ENCODE assay signal across 22 mouse cellular contexts in genomic region chr8:108146536-108146935, GRCm38 (mm10).
DNase-seq lines count a peak whose midpoint lies in the region; ATAC-seq and TF ChIP-seq lines count a peak whose summit lies in the region.
"Had no signal": no experiment of that assay in that cellular context is flagged by ENCODE, and none has a peak within 500 bp of the region (broad histone marks: within the 10 kb centered on the region; RNA-seq: fewer than 3 reads in every experiment).

No protein-coding gene starts in this region.

- H3K79me2 ChIP-seq in liver, adult 2 months (ENCODE audit: control insufficient read depth, insufficient read depth, low read length) = no peaks in the 10 kb centered on the region

- 20% methylated on average over 5 of the region's 5 CpGs for WGBS in liver, adult 2 months
- 51% methylated on average over 5 of the region's 5 CpGs for WGBS in liver, postnatal 0 days (ENCODE audit: insufficient replicate concordance)
- 74% methylated on average over 5 of the region's 5 CpGs for WGBS in midbrain, embryonic 15.5 days
- WGBS in midbrain, embryonic 14.5 days = 81% methylated on average over 5 of the region's 5 CpGs

- H3K4me3 ChIP-seq in liver, adult 2 months (ENCODE audit: insufficient read depth, low read depth, low read length) = peak overlapping the region; percentile 8; the same call in 1 of the 2 replicates
- H3K4me3 ChIP-seq in liver, postnatal 0 days (ENCODE audit: low read depth, low read length) = no peak overlapping the region
- H3K4me3 ChIP-seq in midbrain, embryonic 15.5 days = no peak overlapping the region
- H3K4me3 ChIP-seq in midbrain, embryonic 14.5 days (replicated peaks; ENCODE audit: low read depth, low read length) = no peak overlapping the region
- H3K4me3 ChIP-seq: embryonic facial prominence, embryonic 12.5 days; embryonic facial prominence, embryonic 15.5 days; gastrocnemius, adult 2 months had no signal

- no peak for TF ChIP-seq POLR2A in liver, adult 2 months (IDR thresholded peaks at IDR 0.05; ENCODE audit: extremely low read depth, insufficient read depth, low read length)

- peaks cover 2% of the 10 kb centered on the region; the same call in 1 of the 2 replicates for H3K4me1 ChIP-seq in liver, adult 2 months (ENCODE audit: control insufficient read depth, insufficient read depth, low read length)
- H3K4me1 ChIP-seq in liver, postnatal 0 days (ENCODE audit: insufficient read depth) = no peaks in the 10 kb centered on the region
- peaks cover 7% of the 10 kb centered on the region; the same call in 1 of the 2 replicates for H3K4me1 ChIP-seq in midbrain, embryonic 15.5 days
- H3K4me1 ChIP-seq in midbrain, embryonic 14.5 days (ENCODE audit: control insufficient read depth, insufficient read depth, low read length) = no peaks in the 10 kb centered on the region

- no peak for ATAC-seq in liver, postnatal 0 days
- no peak for ATAC-seq in midbrain, embryonic 15.5 days (replicated peaks)
- no peak for ATAC-seq in midbrain, embryonic 14.5 days (ENCODE audit: low FRiP score, low TSS enrichment)
- ATAC-seq: CD4-positive, CD25-positive, alpha-beta regulatory T cell, adult 4 months; forebrain, embryonic 14.5 days; forebrain, postnatal 0 days; hindbrain, embryonic 16.5 days had no signal

- peak overlapping the region; percentile 59 for H3K27ac ChIP-seq in liver, adult 2 months (replicated peaks; ENCODE audit: insufficient read depth, low read depth, low read length)
- H3K27ac ChIP-seq in liver, postnatal 0 days (ENCODE audit: low read depth) = no peak overlapping the region
- H3K27ac ChIP-seq in midbrain, embryonic 15.5 days = peak overlapping the region; percentile 38; the same call in 1 of the 2 replicates
- no peak overlapping the region for H3K27ac ChIP-seq in midbrain, embryonic 14.5 days (replicated peaks; ENCODE audit: low read depth, low read length)
- H3K27ac ChIP-seq: embryonic facial prominence, embryonic 12.5 days; embryonic facial prominence, embryonic 15.5 days; gastrocnemius, adult 2 months had no signal

- no peaks in the 10 kb centered on the region for H3K9me3 ChIP-seq in liver, postnatal 0 days (ENCODE audit: low read length)
- no peaks in the 10 kb centered on the region for H3K9me3 ChIP-seq in midbrain, embryonic 15.5 days
- no peaks in the 10 kb centered on the region for H3K9me3 ChIP-seq in midbrain, embryonic 14.5 days (ENCODE audit: control insufficient read depth, low read length)
- H3K9me3 ChIP-seq: embryonic facial prominence, embryonic 12.5 days; embryonic facial prominence, embryonic 15.5 days had no signal

- peak; percentile 11 for DNase-seq in kidney, adult 18-20 months
- no peak for DNase-seq in kidney, postnatal 25 days
- DNase-seq in liver, adult 2 months (ENCODE audit: extremely low read depth, low read depth, low spot score) = peak; percentile 85
- no peak for DNase-seq in liver, postnatal 0 days
- no peak for DNase-seq in midbrain, embryonic 14.5 days
- DNase-seq: adrenal gland, adult 2 months; adrenal gland, postnatal 14 days; cerebellum, adult 11 months; cerebellum, adult 2 months; cerebellum, adult 9-11 months; cerebellum, postnatal 25 days; forebrain, postnatal 0 days; gastrocnemius, adult 2 months; gastrocnemius, postnatal 14 days; heart, adult 11 months had no signal

- no peak overlapping the region for H3K4me2 ChIP-seq in liver, postnatal 0 days (ENCODE audit: low read depth, low read length)
- no peak overlapping the region for H3K4me2 ChIP-seq in midbrain, embryonic 15.5 days
- H3K4me2 ChIP-seq in midbrain, embryonic 14.5 days (ENCODE audit: low read length) = no peak overlapping the region
- H3K4me2 ChIP-seq: embryonic facial prominence, embryonic 12.5 days; embryonic facial prominence, embryonic 15.5 days; heart, embryonic 11.5 days had no signal

- no peaks in the 10 kb centered on the region for H3K36me3 ChIP-seq in liver, adult 2 months (ENCODE audit: control insufficient read depth, insufficient read depth, low read length)
- no peaks in the 10 kb centered on the region for H3K36me3 ChIP-seq in liver, postnatal 0 days (replicated peaks; ENCODE audit: insufficient read depth, low read length)
- H3K36me3 ChIP-seq in midbrain, embryonic 15.5 days (replicated peaks) = no peaks in the 10 kb centered on the region
- no peaks in the 10 kb centered on the region for H3K36me3 ChIP-seq in midbrain, embryonic 14.5 days (ENCODE audit: control insufficient read depth, insufficient read depth, low read length)
- H3K36me3 ChIP-seq: embryonic facial prominence, embryonic 12.5 days; embryonic facial prominence, embryonic 15.5 days had no signal

- TF ChIP-seq CTCF in liver, adult 2 months (IDR thresholded peaks at IDR 0.05; ENCODE audit: low read depth, low read length) = no peak
- no peak for TF ChIP-seq CTCF in liver, postnatal 0 days (IDR thresholded peaks at IDR 0.05; ENCODE audit: low read depth)

- TF ChIP-seq EP300 in liver, postnatal 0 days (IDR thresholded peaks at IDR 0.05; ENCODE audit: low read depth) = no peak

- no peaks in the 10 kb centered on the region for H3K27me3 ChIP-seq in liver, adult 2 months (ENCODE audit: control insufficient read depth, insufficient read depth, low read length)
- H3K27me3 ChIP-seq in liver, postnatal 0 days (ENCODE audit: insufficient read depth, low read length) = no peaks in the 10 kb centered on the region
- H3K27me3 ChIP-seq in midbrain, embryonic 15.5 days (replicated peaks) = no peaks in the 10 kb centered on the region
- no peaks in the 10 kb centered on the region for H3K27me3 ChIP-seq in midbrain, embryonic 14.5 days (ENCODE audit: control insufficient read depth, insufficient read depth, low read length)
- H3K27me3 ChIP-seq: embryonic facial prominence, embryonic 12.5 days; embryonic facial prominence, embryonic 15.5 days had no signal

- no peak overlapping the region for H3K9ac ChIP-seq in liver, adult 2 months (ENCODE audit: low read depth, low read length)
- no peak overlapping the region for H3K9ac ChIP-seq in liver, postnatal 0 days (replicated peaks)
- H3K9ac ChIP-seq in midbrain, embryonic 15.5 days = no peak overlapping the region
- H3K9ac ChIP-seq in midbrain, embryonic 14.5 days (replicated peaks; ENCODE audit: low read length) = no peak overlapping the region
- H3K9ac ChIP-seq: embryonic facial prominence, embryonic 12.5 days; embryonic facial prominence, embryonic 15.5 days; forebrain, postnatal 0 days had no signal

Comparison
In these comparisons a context has a peak if more than half of its experiments do, and no peak if none do; other contexts are left out.
1. DNase-seq: peak in kidney, adult 18-20 months (single experiment) and liver, adult 2 months (single experiment); none in kidney, postnatal 25 days (0 of 2), liver, postnatal 0 days (single experiment) and midbrain, embryonic 14.5 days (single experiment).
2. H3K27ac ChIP-seq: peak in liver, adult 2 months (single experiment) and midbrain, embryonic 15.5 days (single experiment); none in liver, postnatal 0 days (single experiment) and midbrain, embryonic 14.5 days (single experiment).